Mouse (Mus musculus) kidney, postnatal 4 days (tissue): Measurements from ENCODE around the gene Stox2.
"Not testable (repeated sequence)": the region's sequence is repeated elsewhere in the genome, so short reads cannot be mapped to it uniquely, and the experiment has no call there.

Experiments
- DNase-seq, 2 experiments: peaks; one replicate each; pipeline ENCODE4 v3.0.0; 2021; ENCODE audit warnings: mixed read lengths in 2 of 2

Gene Stox2

GRCm38 (mm10) chr8:47446312-47447046 lies at the start of gene Stox2:
Gene Stox2 (minus strand): TSS chr8:47446362.
- peak in 1 of 2 experiments; percentile 8 for DNase-seq

GRCm38 (mm10) chr8:47495428-47495827 lies 49.3 kb upstream of the Stox2 start:
- DNase-seq: no peak

GRCm38 (mm10) chr8:47494602-47495153 lies 48.5 kb upstream of the Stox2 start:
- peak in 1 of 2 experiments; percentile 12 for DNase-seq

GRCm38 (mm10) chr8:47493106-47493505 lies 46.9 kb upstream of the Stox2 start:
- no peak for DNase-seq

GRCm38 (mm10) chr8:47487231-47487630 lies 41.1 kb upstream of the Stox2 start:
- DNase-seq: no peak

- DNase-seq: peak; percentile 21 to 52
These were observed 36.4 kb upstream of the Stox2 start for GRCm38 (mm10) chr8:47482354-47483071.

- no peak for DNase-seq
These were observed 33.9 kb upstream of the Stox2 start for GRCm38 (mm10) chr8:47480039-47480438.

GRCm38 (mm10) chr8:47461650-47462049 lies 15.5 kb upstream of the Stox2 start:
- DNase-seq: peak; percentile 32 to 53

GRCm38 (mm10) chr8:47459216-47459749 lies 13.1 kb upstream of the Stox2 start:
- no peak for DNase-seq

GRCm38 (mm10) chr8:47458591-47458990 lies 12.4 kb upstream of the Stox2 start:
- DNase-seq: no peak

- DNase-seq: not testable (repeated sequence)
These were observed 3.0 kb upstream of the Stox2 start for GRCm38 (mm10) chr8:47449211-47449610.

- DNase-seq: peak; percentile 13 to 17
These were observed 6.9 kb downstream of the Stox2 start for GRCm38 (mm10) chr8:47439271-47439670.

GRCm38 (mm10) chr8:47437976-47438375 lies 8.2 kb downstream of the Stox2 start:
- no peak for DNase-seq

- DNase-seq: no peak
These were observed 10.3 kb downstream of the Stox2 start for GRCm38 (mm10) chr8:47435861-47436260.

GRCm38 (mm10) chr8:47435412-47435811 lies 10.8 kb downstream of the Stox2 start:
- DNase-seq: no peak

GRCm38 (mm10) chr8:47431263-47431662 lies 14.9 kb downstream of the Stox2 start:
- DNase-seq: no peak

- peak; percentile 35 to 56 for DNase-seq
These were observed 32.0 kb downstream of the Stox2 start for GRCm38 (mm10) chr8:47414258-47414525.

- DNase-seq: peak; percentile 84 to 90
These were observed 32.5 kb downstream of the Stox2 start for GRCm38 (mm10) chr8:47413524-47414257.

GRCm38 (mm10) chr8:47412696-47413523 lies 33.3 kb downstream of the Stox2 start:
- DNase-seq: peak; percentile 67 to 74

GRCm38 (mm10) chr8:47411994-47412695 lies 34.0 kb downstream of the Stox2 start:
- DNase-seq: peak; percentile 51 to 66

- no peak for DNase-seq
These were observed 34.8 kb downstream of the Stox2 start for GRCm38 (mm10) chr8:47411321-47411720.
